Mouse (Mus musculus): ENCODE measurements around the gene Cacna1d. TPM values are rescaled to one million over a fixed set of nuclear protein-coding genes. Genes with fewer than 3 reads are reported as not detected.

The Cacna1d gene
- total and polyA plus RNA-seq, 3 experiments = 0.04 to 0.66 (median 0.08) TPM

DNA sequence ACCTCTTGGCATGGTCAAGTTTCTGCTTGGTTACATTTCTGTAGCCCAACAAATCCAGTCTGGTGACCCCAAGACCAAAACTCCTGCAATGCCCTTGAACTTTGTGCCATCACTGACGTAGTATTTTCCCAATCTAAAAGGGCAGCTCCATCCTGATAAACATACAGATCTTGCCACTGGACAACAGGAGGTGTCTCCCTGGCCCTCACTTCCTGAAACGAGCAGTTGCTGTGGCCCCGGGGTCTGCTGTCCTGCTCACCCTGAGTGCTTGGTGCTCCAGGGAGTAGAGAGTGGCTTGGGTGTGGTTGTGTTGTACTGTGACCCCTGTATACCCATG lies 491.8 kb downstream of the Cacna1d start:
- Histone ChIP-seq H3K27ac (ENCODE audit: insufficient read depth, low read depth) (peak overlapping the region; percentile 59), H3K27me3 (replicated peaks) (no peaks in the 10 kb centered on the region), H3K4me1 (ENCODE audit: control insufficient read depth in 1 of 2, insufficient read depth in 2 of 2) (peaks cover 10 to 44% of the 10 kb centered on the region in 2 experiments), H3K4me2 (ENCODE audit: insufficient read depth, low read depth, poor library complexity, severe bottlenecking) (peak overlapping the region; percentile 82), H3K36me3 (replicated peaks in 1 of 2; ENCODE audit: control insufficient read depth in 1 of 2, insufficient read depth in 1 of 2, low read length in 1 of 2) (peaks cover 17 to 38% of the 10 kb centered on the region in 2 experiments), H3K9me3 (replicated peaks; ENCODE audit: low read length) (no peaks in the 10 kb centered on the region), H3K79me2 (replicated peaks; ENCODE audit: control insufficient read depth, extremely low read depth, insufficient read depth, poor library complexity, severe bottlenecking) (no peaks in the 10 kb centered on the region), H3K9ac (ENCODE audit: insufficient read depth, low read depth) (peak overlapping the region; percentile 37; the same call in 1 of the 2 replicates), H3K4me3 (replicated peaks in 1 of 3; ENCODE audit: low read depth in 2 of 3, low read length in 2 of 3, poor library complexity in 1 of 3) (peak overlapping the region; percentile 31 to 67 (median 58))
- no peak for TF ChIP-seq ZNF384 (IDR thresholded peaks at IDR 0.05; ENCODE audit: low read depth, low read length)
- peak; percentile 17; the same call in 1 of the 2 replicates for TF ChIP-seq SIN3A (IDR thresholded peaks at IDR 0.05; ENCODE audit: low read length)
- DNase-seq (ENCODE audit: extremely low read depth) = no peak
- dilution Hi-C loops (cut with MboI; ENCODE audit: extremely low pct_ligation_motif_present, extremely low pct_unique_long_range_greater_than_20kb, low sequenced_read_pairs) = no loop called here
- in situ Hi-C loops (cut with MboI; ENCODE audit: low pct_ligation_motif_present, low pct_unique_long_range_greater_than_20kb, low sequenced_read_pairs) = no loop called here

GRCm38 (mm10) chr14:29998747-29999474 lies 492.3 kb downstream of the Cacna1d start:
- Histone ChIP-seq H3K4me2 (ENCODE audit: insufficient read depth, low read depth, poor library complexity, severe bottlenecking) (peak overlapping the region; percentile 82), H3K9me3 (replicated peaks; ENCODE audit: low read length) (no peaks in the 10 kb centered on the region), H3K9ac (ENCODE audit: insufficient read depth, low read depth) (peak overlapping the region; percentile 93), H3K36me3 (replicated peaks in 1 of 2; ENCODE audit: control insufficient read depth in 1 of 2, insufficient read depth in 1 of 2, low read length in 1 of 2) (peaks cover 21 to 44% of the 10 kb centered on the region in 2 experiments), H3K4me3 (replicated peaks in 1 of 3; ENCODE audit: low read depth in 2 of 3, low read length in 2 of 3, poor library complexity in 1 of 3) (peak overlapping the region; percentile 58 to 80 (median 67)), H3K79me2 (replicated peaks; ENCODE audit: control insufficient read depth, extremely low read depth, insufficient read depth, poor library complexity, severe bottlenecking) (no peaks in the 10 kb centered on the region), H3K27ac (ENCODE audit: insufficient read depth, low read depth) (peak overlapping the region; percentile 91), H3K27me3 (replicated peaks) (no peaks in the 10 kb centered on the region), H3K4me1 (ENCODE audit: control insufficient read depth in 1 of 2, insufficient read depth in 2 of 2) (peaks cover 10 to 38% of the 10 kb centered on the region in 2 experiments)
- peak; percentile 89 for DNase-seq (ENCODE audit: extremely low read depth)
- in situ Hi-C loops (cut with MboI; ENCODE audit: low pct_ligation_motif_present, low pct_unique_long_range_greater_than_20kb, low sequenced_read_pairs) = no loop called here
- dilution Hi-C loops (cut with MboI; ENCODE audit: extremely low pct_ligation_motif_present, extremely low pct_unique_long_range_greater_than_20kb, low sequenced_read_pairs) = no loop called here
- TF ChIP-seq MEF2A (IDR thresholded peaks at IDR 0.05; ENCODE audit: borderline replicate concordance, low read depth, low read length) (0 out of 2 replicates have a peak, but pooled peaks have one; percentile 23), NRF1 (IDR thresholded peaks at IDR 0.05; ENCODE audit: low read depth, low read length) (no peak; the same call in 1 of the 2 replicates), BHLHE40 (IDR thresholded peaks at IDR 0.05; ENCODE audit: low read depth, low read length) (0 out of 2 replicates have a peak, but pooled peaks have one; percentile 24), HCFC1 (IDR thresholded peaks at IDR 0.05; ENCODE audit: low read depth, low read length) (peak; percentile 74), POLR2AphosphoS2 (IDR thresholded peaks at IDR 0.05; ENCODE audit: low read depth, low read length) (peak; percentile 47; the same call in 1 of the 2 replicates), GABPA (IDR thresholded peaks at IDR 0.05; ENCODE audit: insufficient replicate concordance, low read depth, low read length) (no peak), MYC (IDR thresholded peaks at IDR 0.05; ENCODE audit: low read depth, low read length) (peak; percentile 89), MAZ (IDR thresholded peaks at IDR 0.05; ENCODE audit: low read depth, low read length) (no peak), NELFE (IDR thresholded peaks at IDR 0.05; ENCODE audit: low read depth, low read length) (0 out of 2 replicates have a peak, but pooled peaks have one; percentile 41), CTCF (conservative IDR thresholded peaks at IDR 0.05 in 1 of 2, IDR thresholded peaks at IDR 0.05 in 1 of 2; ENCODE audit: low read depth in 2 of 2, low read length in 2 of 2) (no peak), MAX (IDR thresholded peaks at IDR 0.05; ENCODE audit: low read length) (peak; percentile 31), JUND (conservative IDR thresholded peaks at IDR 0.05; ENCODE audit: low read depth, low read length) (no peak), ZNF384 (IDR thresholded peaks at IDR 0.05; ENCODE audit: low read depth, low read length) (peak; percentile 77), ZMIZ1 (IDR thresholded peaks at IDR 0.05; ENCODE audit: low read depth, low read length) (peak; percentile 80), USF1 (IDR thresholded peaks at IDR 0.05; ENCODE audit: low read depth, low read length) (peak; percentile 87), SMC3 (IDR thresholded peaks at IDR 0.05; ENCODE audit: low read depth, low read length) (no peak), CHD2 (IDR thresholded peaks at IDR 0.05; ENCODE audit: low read length) (peak; percentile 56), RAD21 (IDR thresholded peaks at IDR 0.05; ENCODE audit: low read depth, low read length) (no peak), IRF4 (IDR thresholded peaks at IDR 0.05; ENCODE audit: low read depth, low read length) (peak; percentile 31; the same call in 1 of the 2 replicates), MAFK (IDR thresholded peaks at IDR 0.05; ENCODE audit: insufficient replicate concordance, low read length) (no peak), POLR2A (IDR thresholded peaks at IDR 0.05; ENCODE audit: low read depth, low read length) (peak; percentile 81), ELF1 (IDR thresholded peaks at IDR 0.05; ENCODE audit: low read depth, low read length) (peak; percentile 82), CHD1 (IDR thresholded peaks at IDR 0.05; ENCODE audit: low read depth, low read length) (no peak), PAX5 (IDR thresholded peaks at IDR 0.05; ENCODE audit: low read length) (no peak), SIN3A (IDR thresholded peaks at IDR 0.05; ENCODE audit: low read length) (peak; percentile 87), EP300 (IDR thresholded peaks at IDR 0.05; ENCODE audit: low read length) (peak; percentile 28; the same call in 1 of the 2 replicates), ETS1 (conservative IDR thresholded peaks at IDR 0.05; ENCODE audit: low read depth, low read length) (no peak), USF2 (conservative IDR thresholded peaks at IDR 0.05; ENCODE audit: low read depth, low read length) (peak; percentile 82), RCOR1 (conservative IDR thresholded peaks at IDR 0.05; ENCODE audit: low read depth, low read length) (0 out of 2 replicates have a peak, but pooled peaks have one; percentile 30), ZC3H11A (IDR thresholded peaks at IDR 0.05; ENCODE audit: low read depth, low read length) (no peak), UBTF (IDR thresholded peaks at IDR 0.05; ENCODE audit: low read depth, low read length) (no peak)

All from CH12.LX (cell line).